Mouse (Mus musculus) olfactory bulb, adult 2 months (tissue): ENCODE results near the gene Acvrl1.

ENCODE experiments used
- CTCF ChIP-seq: fragments of 200-500 bp; IDR thresholded peaks from 2 replicates; pipeline ENCODE4 v1.5.1; 2012; ENCODE audit warnings: low read depth, mild to moderate bottlenecking, low read length, moderate library complexity; ENCODE audit not compliant: insufficient read depth
- POLR2A ChIP-seq: fragments of 200-500 bp; IDR thresholded peaks from 2 replicates; pipeline ENCODE4 v1.6.1; 2012; ENCODE audit warnings: mild to moderate bottlenecking, low read depth, low read length, moderate library complexity; ENCODE audit not compliant: insufficient read depth

- TF ChIP-seq POLR2A = no peak
- no peak for TF ChIP-seq CTCF
Measured at GRCm38 (mm10) chr15:101131498-101131897, 3.2 kb downstream of the Acvrl1 start.
